Mouse (Mus musculus): ENCODE data around the gene Clps.

Gene Clps

GRCm38 (mm10) chr17:28518615-28519071, 41.9 kb downstream of the Clps start:
- DNase-seq (ENCODE audit: low spot score) = no peak

GRCm38 (mm10) chr17:28517956-28518614, 42.5 kb downstream of the Clps start:
- DNase-seq (ENCODE audit: low spot score) = peak; percentile 91

GRCm38 (mm10) chr17:28517441-28517955, 43.1 kb downstream of the Clps start, which contains the start of gene Fkbp5:
Fkbp5 (minus strand) TSS chr17:28517527.
- peak; percentile 78 for DNase-seq (ENCODE audit: low spot score)

GRCm38 (mm10) chr17:28516881-28517280, 43.7 kb downstream of the Clps start:
- no peak for DNase-seq (ENCODE audit: low spot score)

GRCm38 (mm10) chr17:28515431-28516341, 44.9 kb downstream of the Clps start:
- peak; percentile 90 for DNase-seq (ENCODE audit: low spot score)

GRCm38 (mm10) chr17:28514555-28514954, 46.0 kb downstream of the Clps start:
- DNase-seq (ENCODE audit: low spot score) = no peak

GRCm38 (mm10) chr17:28513844-28514243, 46.7 kb downstream of the Clps start:
- DNase-seq (ENCODE audit: low spot score) = no peak

GRCm38 (mm10) chr17:28513337-28513736, 47.2 kb downstream of the Clps start:
- DNase-seq (ENCODE audit: low spot score) = no peak

- peak; percentile 65 for DNase-seq (ENCODE audit: low spot score)
These were observed 47.9 kb downstream of the Clps start for GRCm38 (mm10) chr17:28512696-28513095.

- DNase-seq (ENCODE audit: low spot score) = no peak
These were observed 48.7 kb downstream of the Clps start for GRCm38 (mm10) chr17:28511616-28512541.

- no peak for DNase-seq (ENCODE audit: low spot score)
These were observed 49.9 kb downstream of the Clps start for GRCm38 (mm10) chr17:28510445-28511342.

Measured in ovary, adult 18-20 months (tissue).